Mouse (Mus musculus) cerebellum, adult 9-10 months (tissue): ENCODE measurements around the gene Map3k4.
"Not testable (repeated sequence)": the region's sequence is repeated elsewhere in the genome, so short reads cannot be mapped to it uniquely, and the experiment has no call there.

Source experiments
- DNase-seq: peaks from one replicate; pipeline ENCODE4 v3.0.0; 2022

The Map3k4 gene

DNA sequence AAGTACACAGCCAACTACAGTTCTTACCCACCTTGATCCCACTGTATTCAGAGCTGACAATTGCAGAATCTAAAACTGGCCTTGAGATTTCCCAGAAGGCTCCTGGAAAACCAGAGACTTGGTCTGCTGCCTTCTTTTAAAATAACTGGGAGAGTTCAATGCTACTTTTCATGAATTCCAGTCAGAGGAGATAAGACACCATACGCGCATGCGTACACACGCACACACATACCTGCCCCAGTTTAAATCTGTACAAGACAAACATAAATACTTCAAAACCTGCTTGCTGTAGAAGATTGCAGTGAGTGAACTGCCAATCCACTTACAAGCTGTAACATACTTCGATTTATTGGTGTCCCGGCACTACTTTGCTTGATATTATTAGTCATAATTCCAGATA, 13.9 kb downstream of the Map3k4 start:
- DNase-seq, result no peak

DNA sequence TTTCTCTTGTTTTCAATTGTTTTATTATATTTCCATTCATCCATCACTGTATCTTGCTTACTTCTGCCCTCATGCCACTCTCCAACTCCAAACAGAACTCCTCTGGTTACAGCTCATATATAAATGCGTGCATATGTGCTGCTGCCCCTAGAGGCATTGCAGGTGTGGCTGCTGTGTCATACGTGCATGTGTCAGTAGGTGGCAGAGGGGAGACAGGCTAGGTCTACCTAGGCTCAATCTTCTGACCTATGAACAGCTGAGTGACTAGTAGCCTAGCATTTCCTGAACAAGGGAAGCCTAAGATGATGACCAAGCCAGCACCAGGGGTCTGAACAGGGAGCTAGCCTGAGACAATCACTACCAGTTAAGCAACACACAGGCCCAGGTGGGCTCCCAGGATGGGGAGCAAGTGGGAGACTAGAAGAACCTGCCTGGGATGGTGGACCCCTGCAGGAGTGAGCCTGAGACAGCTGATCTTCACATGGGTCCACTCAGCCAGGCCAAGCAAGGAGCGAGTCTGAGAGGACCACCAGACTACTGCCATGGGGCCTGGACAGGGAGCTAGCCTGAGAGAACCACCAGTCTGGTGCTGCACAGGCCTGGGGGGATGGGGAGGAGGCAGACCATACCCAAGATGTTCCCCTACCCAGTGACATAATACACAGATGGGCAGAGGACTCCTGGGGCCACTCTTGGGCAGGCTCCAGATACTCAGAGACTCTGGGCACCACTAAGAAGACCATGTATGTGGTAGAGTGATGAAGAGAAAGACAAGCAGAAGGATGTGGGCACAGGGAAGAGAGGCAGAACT, 17.5 kb downstream of the Map3k4 start:
- peak; percentile 58 for DNase-seq

DNA sequence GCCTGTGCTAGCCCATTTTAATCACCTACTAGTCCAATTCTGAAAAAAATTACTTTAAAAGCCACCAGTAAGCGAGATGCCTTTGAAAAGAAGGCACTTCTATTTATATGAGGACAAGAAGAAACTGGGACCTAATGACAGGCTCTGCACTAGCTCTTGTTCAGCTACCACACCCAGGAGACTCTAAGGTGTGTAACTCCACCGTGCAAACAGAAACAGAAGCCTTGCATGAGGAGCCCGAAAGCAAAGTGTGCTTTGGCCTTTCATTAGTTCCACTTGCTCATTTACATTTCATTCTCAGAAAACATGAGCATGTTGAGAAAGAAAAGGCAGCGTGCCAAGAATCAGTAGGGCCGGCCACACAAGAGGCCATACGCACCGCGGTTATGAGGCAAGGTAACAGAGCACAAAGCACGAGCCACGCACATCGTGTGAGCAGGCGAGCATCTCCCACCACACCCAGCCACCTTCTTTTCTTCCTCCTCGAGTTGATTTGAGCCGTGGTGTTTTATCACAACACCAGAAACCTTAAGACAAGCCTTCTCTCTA, 18.4 kb downstream of the Map3k4 start:
- DNase-seq, result peak; percentile 50

DNA sequence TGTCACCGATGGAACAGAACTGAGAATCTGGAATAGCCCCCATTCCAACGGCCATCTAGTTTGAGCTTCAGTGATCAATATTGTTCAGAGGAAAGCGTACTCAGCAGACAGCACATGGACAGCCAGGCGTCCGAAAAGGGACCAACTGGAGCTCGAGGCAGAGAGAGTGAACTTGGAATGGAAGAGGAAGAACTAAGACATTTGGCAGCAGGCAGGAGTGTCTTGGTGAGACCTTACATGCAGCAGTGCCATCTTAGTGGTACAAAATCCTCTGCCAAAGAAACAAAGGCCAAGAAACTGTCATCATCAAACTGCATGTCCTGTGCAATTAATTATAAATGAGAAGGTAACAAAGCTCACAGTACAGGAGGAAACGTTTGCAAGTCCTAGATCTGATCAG, 19.2 kb downstream of the Map3k4 start:
- no peak for DNase-seq

GRCm38 (mm10) chr17:12297978-12298377, 20.6 kb downstream of the Map3k4 start:
- no peak for DNase-seq

DNA sequence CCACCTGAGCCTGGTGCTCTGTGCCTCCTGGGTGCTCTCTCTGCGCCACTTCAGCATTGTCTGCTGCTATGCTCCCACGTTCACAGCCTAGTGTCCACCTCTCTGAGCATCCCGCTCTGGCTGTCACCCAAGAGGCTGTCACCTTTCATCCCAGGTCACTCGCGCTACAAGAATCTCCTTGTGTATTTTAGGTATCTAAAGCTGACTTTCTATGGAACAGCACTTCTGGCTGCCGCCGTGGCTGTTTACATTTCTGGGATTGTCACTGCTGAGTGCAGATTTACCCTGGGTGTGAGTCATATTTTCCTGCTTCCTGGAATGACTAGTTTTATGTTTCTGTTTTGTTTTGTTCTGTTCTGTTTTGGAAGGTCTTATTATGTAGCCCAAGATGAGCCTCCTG, 21.3 kb downstream of the Map3k4 start:
- DNase-seq, result no peak

- DNase-seq, result not testable (repeated sequence)
Observed at GRCm38 (mm10) chr17:12295926-12296325, 22.7 kb downstream of the Map3k4 start.

- DNase-seq, result no peak
Observed at GRCm38 (mm10) chr17:12294424-12294823, 24.2 kb downstream of the Map3k4 start.

GRCm38 (mm10) chr17:12293571-12293970, 25.0 kb downstream of the Map3k4 start:
- DNase-seq, result no peak

DNA sequence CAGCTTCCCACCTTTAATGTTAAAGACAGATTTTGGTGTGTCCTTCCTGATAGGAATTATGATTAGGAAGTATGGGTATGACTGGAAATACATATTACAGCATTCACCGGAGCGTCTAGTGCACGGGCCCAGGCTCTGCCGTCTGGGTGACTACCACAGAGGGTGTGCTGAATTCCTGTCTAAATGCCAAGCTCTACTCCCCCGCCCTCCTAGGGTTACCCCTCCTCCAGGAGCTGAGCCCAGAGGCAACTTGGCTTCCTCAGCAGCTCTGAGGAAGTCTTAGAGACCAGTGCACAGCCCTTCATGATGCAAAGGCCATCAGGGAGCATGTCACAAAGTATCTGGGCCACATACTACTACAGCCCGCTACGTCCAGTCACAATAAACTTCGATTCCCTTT, 25.7 kb downstream of the Map3k4 start:
- no peak for DNase-seq

GRCm38 (mm10) chr17:12292356-12292755, 26.2 kb downstream of the Map3k4 start:
- no peak for DNase-seq

DNA sequence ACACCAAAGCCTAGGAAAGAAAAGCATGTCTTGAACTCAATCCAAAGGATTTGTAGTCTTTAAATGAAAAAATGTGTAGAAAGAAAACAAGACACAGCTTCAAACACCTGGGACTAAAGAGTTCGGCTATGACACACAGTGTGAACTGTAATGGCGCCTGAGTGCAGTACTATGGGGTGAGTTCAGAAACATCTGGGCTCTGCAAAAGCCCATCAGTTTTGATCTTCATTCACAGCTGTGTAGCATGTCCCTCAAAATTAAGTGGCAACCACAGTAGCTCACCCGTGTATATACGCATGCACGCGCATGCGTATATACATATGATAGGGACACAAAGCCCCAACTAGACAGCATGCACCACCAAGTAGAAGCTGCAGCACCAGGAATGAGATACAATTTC, 27.4 kb downstream of the Map3k4 start:
- DNase-seq, result no peak

DNA sequence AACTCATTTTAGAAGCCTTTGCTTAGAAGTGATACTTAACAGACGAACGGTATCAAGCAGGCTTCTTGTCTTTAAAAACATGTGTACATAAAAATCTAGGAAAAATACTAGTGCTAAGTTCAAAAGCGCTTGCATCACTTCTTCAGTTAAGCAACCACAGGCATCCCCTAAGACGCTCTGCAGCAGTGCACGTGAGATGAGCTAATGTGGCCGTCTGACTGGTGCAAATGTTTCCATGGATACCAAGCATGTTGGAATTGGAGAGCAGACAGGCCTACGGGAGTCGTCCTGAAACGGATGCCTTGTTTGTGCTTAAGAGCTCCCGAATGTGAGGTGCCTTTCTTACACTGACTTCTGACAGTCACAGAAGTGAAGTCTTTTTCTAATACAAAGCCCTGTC, 27.9 kb downstream of the Map3k4 start:
- DNase-seq, result no peak

DNA sequence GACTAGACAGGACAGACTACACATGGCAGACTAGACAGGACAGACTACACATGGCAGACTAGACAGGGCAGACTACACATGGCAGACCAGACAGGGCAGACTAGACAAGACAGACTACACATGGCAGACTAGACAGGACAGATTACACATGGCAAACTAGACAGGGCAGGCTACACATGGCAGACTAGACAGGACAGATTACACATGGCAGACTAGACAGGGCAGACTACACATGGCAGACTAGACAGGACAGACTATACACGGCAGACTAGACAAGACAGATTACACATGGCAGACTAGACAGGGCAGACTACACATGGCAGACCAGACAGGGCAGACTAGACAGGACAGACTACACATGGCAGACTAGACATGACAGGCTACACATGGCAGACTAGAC, 28.8 kb downstream of the Map3k4 start:
- DNase-seq, result not testable (repeated sequence)

- no peak for DNase-seq
Observed at GRCm38 (mm10) chr17:12288871-12289270, 29.7 kb downstream of the Map3k4 start.

GRCm38 (mm10) chr17:12279810-12280209, 38.8 kb downstream of the Map3k4 start:
- no peak for DNase-seq

DNA sequence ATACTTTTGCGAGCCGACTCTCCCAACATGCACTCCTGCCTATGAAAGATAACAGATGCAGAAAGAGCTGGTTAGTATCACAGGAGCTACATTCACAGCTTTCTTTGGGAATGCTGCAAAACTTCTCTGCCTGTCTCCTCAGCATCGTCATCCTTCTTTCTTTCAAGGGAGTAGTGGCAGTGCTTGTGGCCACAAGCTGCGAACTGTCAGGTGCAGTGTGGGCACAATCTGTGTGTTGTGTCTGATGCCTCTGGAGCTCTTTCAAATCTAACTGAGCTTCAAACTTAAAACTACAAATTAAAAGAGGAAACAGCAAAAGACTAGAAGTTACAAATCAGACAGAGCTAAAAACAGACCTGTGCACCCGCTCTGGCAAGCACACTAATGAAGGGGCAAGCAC, 40.5 kb downstream of the Map3k4 start:
- DNase-seq, result no peak

GRCm38 (mm10) chr17:12277297-12277696, 41.3 kb downstream of the Map3k4 start:
- no peak for DNase-seq

DNA sequence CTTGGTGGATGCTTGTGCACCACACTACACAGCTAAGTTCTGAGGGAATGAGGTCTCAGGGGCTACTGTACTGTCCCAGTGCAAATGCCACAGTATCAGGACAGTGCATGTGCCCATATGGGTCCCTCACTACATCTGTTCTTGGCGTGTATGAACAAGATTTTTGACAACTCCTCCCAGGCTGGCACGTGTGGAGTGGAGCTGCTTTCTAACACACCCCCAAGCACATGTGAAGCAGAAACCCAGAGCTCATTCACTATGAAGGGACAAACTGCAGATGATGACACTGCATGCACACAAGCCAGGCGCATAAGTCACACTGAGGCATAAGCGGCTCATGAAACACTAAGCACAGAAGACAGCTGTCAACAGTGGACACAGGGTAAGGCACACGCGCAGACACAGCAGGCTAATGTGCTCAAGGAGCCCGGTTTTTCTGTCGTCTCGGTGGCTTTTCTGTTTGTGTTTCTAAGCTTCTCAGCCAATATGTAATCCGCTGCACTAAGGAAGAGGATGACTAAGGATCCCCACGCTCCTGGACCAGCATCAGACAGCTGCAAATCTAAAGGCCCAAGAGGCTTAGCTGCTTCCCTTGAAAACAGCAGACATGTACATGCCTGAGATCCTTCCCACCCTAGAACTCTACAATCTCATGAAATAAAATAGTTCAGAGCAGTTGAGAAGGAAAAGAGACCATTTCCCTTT, 41.9 kb downstream of the Map3k4 start:
- no peak for DNase-seq

DNA sequence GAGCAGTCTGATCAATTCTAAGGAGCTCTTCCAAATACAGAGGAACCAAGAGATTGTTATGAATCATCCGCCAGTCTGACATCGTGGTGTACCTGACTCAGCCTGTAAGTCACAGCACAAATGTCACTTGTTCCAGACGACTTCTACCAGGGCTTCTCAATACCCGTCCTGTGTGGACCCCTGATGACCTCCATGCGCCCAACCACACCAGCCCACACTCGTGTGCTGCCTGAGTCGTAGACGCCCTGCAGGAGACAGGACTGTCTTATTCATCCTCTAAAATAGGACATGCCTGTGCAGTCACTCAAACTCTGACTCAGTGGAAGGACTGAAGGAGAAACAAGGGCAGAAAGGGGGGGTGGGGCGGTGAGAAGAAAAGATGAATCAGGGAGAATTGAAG, 42.8 kb downstream of the Map3k4 start:
- no peak for DNase-seq

DNA sequence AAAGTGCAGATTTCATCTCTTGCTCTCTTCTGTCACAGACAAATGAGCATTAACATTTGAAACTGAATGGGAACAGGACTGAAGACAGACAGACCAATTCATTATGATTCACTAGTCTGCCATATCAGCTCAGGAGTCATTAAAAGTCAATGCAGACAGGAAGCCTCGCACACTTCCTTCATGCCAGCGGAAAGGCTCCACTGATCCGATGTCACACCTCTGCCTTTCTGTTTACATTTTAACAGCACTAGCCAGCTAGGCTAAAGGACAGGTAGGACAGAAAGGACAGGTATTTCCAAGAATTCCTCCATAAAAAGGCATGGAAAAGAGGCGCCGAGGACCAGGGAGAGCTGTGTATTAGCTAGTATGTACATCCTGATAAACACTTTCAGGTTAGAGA, 45.6 kb downstream of the Map3k4 start:
- no peak for DNase-seq

DNA sequence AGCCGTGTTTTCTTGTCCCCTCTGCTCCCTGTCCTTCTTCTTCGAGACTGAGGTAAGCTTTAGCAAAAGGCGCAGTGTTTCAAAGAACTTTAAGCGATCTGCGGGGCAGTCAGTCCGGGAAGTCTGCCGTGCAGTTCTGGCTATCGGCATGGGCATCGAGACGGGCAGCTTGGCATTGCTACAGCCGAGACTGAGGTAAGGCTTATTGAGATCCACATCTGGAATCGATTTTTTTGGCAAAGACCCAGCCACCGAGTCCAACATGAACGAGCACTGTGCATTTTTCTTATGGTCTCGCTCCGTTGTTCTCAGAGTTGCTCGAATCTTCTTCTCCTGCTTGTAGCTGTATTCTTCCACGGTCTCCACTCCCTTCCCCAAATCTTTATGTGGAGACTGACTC, 46.8 kb downstream of the Map3k4 start:
- DNase-seq, result no peak

GRCm38 (mm10) chr17:12268538-12268937, 50.1 kb downstream of the Map3k4 start:
- DNase-seq, result no peak

GRCm38 (mm10) chr17:12268091-12268490, 50.5 kb downstream of the Map3k4 start:
- no peak for DNase-seq
